Mouse (Mus musculus) cerebellum, adult 8-10 months (tissue): ENCODE measurements around the gene Sstr5.

ENCODE experiments used
- DNase-seq: peaks from one replicate; pipeline ENCODE4 v3.0.0; 2022

Gene Sstr5

DNA sequence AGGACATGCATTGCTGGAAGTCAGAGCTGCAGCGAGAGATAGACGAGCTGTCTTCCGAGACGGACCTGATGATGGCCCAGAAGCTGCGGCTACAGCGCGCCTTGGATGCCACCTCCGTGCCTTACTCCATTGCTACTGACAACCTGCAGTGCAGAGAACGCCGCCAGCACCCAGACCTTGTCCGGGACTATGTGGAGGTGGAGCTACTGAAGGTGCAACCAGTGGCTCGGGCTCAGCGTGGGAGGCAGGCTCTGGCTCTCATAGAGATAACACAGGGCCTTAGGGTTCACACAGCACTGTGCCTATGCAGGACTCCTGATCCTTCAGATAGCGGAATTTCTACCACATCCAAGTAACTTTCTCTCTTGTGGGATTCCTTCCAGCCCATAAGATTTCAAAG lies 25.0 kb downstream of the Sstr5 start:
- no peak for DNase-seq

DNA sequence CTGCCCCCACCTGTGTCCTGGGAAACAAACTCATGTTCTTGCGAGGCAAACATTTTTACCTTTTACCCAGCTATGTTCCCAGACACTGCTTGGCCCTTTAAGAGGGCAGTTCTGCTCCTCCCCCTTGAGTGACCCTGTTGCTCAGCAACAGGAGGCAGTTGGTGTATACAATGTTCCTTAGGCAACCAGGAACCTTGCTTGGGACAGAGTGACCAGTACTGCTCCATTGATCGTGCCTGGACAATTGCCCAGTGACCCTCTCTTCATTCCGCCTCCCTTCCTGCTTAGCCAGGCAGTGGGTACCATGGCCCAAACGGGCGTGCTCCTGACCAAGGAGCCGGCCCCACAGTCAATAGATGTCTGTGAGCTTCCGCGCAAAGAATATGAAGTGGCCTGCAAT lies 25.7 kb downstream of the Sstr5 start:
- DNase-seq, result no peak

DNA sequence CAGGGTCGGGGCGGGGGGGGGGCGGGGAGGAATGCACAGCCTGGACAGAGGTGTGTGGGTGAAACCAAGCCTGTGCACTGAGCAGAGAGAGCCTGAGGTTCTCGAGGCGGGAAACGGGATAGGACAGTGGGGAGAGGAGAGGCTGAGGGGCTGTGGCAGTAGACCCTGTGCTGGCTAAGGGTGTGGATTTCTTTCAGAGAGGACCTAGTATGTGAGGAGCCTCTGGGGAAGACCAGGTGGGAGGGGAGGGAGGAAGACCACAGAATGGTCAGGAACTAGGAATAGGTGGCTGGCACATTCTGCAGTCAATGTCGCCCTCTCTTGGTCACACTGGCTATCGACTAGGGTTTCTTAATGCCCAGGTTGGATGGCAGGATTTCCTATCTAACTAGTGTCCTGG lies 27.3 kb downstream of the Sstr5 start:
- peak; percentile 39 for DNase-seq

DNA sequence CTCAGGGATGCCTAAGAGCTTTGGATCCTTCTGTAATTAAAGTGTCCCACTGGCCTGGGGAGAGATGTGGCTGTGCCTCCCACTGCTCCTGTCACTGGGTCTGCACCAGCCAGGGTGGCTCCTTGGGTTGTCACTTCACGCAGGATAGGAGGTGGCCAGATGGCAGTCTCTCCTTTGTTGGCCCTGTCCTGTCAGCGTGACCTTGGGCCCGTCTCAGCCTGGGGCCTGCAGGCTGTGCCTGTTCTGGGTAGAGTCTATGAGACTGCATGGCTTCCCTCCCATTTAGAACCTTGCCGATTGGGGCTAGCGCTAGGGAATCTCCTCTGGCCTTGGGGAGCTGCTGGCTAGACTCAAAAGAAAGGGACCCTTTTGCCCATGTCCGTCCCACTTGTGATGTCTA lies 28.8 kb downstream of the Sstr5 start:
- no peak for DNase-seq

DNA sequence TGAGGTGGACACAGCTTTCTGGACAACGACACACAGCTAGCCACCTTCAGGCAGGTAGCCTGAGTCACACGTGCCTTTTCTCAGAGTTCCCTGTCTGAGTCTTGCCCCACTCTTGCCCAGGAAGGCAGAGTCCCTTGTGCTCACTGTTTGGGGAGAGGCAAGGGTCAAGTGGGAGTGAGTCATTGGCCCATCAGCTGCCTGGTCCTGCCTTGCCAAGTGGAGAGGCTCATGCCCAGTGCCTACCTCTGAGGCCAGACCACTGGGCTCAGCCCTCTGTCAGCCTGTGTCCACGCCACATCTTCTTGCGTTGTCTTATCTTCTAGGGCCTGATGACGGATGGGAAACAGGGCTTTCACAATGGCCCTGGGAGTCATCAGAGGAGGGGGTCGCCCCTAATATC lies 29.3 kb downstream of the Sstr5 start:
- no peak for DNase-seq

DNA sequence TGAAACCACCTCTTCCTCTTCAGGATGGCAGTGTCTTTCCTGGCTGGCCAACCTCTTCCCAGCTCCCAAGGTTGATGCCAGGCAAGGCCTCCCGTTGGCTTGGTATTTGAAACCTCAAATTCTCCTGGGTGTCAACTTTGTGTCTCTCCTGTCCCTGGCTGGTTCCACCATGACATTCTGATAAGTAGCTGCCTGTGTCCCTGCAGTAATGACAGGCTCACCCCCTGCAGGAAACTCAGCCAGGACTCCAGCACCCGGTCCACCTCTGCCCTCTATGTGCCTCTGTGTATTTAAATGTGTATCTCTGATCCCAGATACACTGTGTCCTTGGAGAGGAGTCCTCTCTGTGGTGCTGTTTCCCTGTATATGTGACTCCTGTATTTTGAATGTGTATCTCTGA lies 30.8 kb downstream of the Sstr5 start:
- DNase-seq, result no peak

DNA sequence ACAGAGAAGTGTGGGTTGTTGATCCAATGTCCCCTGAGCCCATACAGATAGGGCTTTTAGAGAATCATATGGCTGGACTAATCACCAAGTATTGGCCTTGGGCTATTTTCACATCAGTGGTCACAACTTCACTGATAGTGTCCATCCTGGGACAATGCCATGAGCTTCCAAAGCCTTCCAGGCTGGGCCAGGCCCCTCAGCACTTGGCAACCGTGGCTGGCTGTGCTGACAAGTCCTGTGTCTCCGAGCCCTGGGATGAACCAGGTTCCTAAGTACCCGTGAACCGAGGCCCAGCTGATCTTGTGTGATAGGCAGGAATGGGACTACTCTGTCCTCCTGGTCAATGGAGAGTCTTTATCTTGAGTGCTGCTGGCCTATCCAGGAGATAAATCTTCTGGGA lies 33.0 kb downstream of the Sstr5 start:
- no peak for DNase-seq

DNA sequence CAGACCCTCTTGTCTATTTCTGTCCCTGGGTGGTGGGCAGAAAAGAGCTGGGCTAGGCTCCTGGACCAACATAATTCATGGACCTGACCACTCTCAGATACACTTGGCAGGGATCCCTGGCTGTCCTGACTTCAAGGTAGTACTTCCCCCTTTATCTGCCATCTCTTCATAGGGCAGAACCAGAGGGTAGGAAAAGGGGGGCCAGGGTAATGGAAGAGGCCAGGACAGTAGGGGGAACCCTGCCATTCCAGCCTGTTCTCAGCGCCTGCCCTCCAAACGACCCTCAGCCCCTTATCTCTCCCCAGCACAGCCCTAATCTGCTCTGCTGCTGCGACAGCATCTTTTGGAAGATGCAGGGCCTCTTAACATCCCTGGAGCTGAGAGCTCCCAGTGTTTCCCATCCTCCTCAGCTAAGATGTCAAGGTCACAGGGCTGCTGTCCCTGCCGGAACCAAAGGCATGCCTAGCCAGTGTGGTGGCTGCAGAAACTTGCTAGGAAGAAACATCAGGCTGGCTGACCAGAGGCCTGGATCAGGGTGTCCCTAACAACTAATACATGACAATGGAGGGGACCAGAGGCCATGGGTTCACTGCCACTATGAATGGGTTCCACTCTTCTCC lies 33.7 kb downstream of the Sstr5 start:
- DNase-seq, result no peak

DNA sequence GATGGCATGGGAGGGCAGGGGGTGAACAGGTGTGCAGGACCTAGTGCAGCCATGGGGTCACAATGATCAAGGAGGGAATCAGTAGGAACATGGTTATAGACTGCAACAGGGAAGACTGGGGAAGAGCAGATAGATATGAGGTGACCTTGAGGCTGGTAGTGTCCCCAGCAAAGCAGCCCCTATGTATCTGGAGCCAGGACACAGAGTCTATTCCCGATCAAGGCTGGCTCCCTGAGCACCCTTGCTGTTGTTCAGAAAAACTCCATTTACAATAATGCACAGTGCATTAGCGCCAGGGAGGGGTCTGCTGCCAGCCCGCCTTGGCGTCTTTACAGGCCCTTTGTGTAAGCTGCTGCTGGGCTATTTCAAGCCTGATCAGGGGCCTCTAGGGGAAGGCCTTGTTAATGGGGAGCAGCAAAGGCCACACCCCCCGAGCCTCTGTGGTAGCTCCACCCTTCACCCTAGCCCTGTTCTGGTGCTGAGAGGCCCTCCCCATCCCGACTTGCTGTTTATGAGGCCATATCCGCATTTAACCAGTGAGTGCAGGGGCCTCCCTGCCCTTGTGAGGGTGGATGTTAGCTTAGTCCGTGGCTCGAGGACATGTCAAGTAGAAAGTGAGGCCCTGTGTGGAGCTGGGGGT lies 34.7 kb downstream of the Sstr5 start:
- DNase-seq, result no peak

DNA sequence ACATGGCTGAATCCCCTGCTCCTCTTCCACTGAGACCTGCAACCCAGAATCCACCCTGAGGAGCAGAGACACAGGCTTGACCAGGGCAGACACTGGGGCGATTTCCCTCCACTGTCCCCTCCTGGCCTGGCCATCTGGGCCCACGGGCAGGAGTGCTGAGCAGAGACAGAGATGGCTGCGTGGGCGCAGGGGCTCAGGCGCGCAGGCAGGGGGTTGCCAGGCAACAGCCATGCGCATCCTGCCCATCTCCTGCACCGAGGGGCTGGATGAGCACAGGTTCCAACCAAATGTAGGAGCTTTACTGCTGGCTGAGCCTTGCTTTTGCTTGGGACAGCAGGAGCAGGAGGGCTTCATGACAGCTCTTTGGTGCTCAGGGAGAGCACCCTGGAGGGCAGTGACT lies 40.5 kb downstream of the Sstr5 start:
- no peak for DNase-seq

DNA sequence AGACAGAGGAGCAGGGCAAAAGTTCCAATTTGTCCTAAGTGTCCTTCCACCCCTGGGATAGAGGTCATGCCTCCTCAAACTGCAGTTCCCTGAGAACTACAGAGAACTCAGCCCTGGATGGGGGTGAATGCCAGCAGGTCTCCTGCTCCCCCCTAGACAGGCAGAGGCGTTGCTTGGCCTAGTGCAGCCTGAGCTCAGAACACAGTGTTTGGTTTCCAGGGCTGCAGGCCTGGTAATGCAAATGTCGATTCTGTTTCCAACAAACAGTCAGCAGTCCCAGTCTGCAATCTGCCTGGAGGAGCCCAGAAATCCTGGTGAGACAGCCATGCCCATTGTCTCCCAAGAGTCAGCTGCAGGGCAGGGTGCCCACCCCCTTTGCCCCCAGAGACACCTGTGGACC lies 42.8 kb downstream of the Sstr5 start, which contains the start of gene Tekt4:
Gene Tekt4, plus strand, starts transcription at position 344 of the 400 bp plus-strand sequence.
- DNase-seq, result no peak

DNA sequence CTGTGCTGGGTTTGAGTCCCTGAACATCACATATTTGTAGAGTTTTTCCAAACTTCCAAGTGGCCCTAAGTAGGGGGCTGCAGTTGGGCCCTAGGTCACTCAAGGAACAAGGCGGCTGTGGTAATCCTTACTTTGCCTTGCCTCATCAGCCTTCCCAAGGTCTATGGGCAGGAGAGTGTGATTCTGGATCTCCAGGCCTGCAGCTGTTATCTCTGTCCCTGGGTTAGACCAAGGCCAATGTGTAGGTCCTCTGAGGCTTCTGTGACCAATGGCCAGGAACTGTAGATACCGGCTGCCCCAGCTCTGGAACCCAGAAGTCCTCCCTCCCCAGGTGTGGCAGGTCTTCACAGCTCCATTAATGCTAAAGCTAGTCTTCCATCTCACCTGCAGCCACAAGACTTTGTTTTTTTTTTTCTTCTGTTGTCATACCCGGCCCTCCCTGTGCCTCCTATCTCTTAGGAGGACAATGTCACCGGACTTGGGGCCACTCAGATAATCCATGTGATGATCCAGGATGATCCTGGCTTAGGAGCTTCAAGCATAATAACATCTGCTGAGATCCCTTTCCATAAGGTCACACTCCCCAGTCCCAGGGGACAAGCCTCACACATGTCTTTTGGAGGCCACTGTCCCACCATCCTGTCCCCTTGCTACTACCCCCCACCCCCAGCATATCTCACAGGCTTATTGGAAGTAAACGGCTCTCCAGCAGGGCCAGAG lies 44.7 kb downstream of the Sstr5 start:
- DNase-seq, result no peak

DNA sequence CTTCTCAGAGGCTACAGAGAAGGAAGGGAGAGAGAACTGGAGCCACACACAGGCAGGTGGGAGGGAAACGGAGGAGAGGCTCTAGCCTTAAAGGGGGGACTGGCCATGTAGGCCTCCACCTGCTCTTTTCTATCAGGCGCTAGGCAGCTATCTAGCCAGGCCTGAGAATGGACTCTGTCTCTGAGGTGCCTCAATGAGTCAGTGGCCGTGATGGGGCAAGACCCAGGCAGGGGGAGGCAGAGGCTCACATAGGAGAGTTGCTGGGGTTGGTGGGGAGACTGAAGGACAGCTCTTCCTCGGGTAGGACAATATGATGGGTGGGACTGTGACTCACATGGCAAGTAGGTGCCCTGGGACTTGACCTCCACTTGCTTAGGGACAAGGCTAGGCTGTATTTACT lies 46.8 kb downstream of the Sstr5 start:
- no peak for DNase-seq

DNA sequence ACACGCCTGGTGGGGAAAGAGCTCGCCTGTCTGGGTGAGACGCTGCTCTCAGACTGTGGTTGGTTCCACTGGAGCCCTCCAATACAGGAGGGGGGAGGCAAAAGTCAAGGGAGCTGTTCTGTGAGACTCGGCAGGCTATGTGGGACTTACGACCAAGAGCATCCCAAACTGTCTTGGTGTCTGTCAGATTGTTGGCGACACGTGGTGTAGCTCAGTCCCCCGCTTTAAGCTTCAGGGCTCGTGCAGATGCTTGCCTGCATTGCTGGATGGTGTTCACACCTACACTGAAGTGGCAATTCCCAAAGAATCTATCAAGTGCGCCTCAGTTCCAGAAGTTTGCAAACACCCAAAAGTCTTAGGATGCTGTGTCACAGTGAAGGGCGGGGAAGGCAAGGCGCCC lies 49.2 kb downstream of the Sstr5 start:
- no peak for DNase-seq

DNA sequence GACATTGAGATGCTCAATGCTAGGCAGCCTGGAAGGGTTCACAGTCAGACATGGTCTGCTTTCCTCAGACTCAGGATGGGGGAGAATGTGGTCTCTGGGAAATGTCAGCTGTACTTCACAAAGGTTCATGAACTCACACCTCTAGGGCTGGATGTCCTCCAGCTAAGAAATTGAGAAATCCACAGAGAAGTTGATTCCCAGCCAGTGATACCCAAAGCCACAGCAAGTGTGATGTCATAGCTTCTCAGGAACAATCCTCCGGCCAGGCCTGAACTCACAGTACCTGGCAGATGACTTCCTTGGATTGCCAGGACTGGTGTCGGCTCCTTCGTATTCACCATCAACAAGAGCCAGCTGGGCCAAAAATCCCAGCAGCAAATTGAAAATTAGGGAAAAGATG lies 51.2 kb downstream of the Sstr5 start:
- no peak for DNase-seq

DNA sequence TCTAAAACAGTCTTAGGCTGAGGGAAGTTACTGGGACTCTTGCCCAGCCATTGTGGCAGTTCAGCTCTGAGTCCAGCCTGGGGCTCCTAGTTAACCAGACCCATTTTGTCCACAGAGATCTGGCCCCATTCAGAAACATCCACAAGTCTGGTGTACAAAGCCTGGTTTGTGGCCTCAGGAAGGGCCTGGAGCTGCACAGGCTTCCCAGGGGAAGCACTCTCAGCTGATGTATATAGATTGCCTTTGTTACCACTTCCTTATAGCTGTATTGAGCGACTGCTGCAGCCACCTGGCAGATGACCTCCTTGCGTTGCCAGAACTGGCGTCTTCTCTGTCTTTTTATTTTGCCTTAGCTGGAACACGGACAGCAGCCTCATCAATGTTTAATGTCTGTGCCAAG lies 52.0 kb downstream of the Sstr5 start:
- no peak for DNase-seq

DNA sequence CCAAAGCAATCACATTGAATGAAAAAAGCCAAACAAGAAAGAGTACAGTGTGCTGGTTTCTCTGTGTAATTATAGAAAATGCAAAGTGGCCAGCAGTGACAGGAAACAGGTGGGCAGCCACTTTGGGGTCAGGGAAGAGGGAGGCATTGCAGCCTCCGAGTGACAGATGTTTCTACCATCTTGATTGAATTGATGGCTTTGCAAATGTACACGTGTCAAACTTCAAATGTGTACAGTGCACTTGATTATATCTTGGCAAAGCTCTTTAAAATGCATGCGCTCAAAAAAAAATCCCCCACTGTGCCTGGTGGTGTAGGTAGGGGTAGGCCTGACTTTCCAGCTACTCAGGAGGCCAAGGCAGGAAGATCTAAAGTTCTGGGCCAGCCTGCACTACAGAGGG lies 54.2 kb downstream of the Sstr5 start:
- DNase-seq, result no peak

DNA sequence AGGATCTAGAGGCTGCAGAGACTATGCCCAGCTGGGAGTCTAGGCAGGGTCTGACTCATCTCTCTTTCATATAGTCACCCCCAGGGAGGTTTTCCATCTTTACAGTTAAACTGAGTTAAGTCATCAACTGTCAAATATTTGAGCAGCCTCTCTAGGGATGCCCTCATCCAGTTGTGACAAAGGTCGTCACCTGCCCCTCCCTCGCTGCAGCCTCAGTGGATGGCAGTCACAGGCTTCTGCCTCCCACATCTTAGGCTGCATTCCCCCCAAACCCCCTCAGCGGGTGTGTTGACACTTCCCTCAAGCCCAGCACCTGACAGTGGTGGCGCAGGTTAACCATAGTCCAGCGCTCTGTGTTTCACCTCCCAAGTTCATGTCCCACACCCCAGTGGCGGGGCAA lies 55.7 kb downstream of the Sstr5 start:
- no peak for DNase-seq
